ENCODE assay signal across 8 mouse cellular contexts in genomic region chr9:13300891-13301782, GRCm38 (mm10). TPM values are rescaled to one million over a fixed set of nuclear protein-coding genes. Genes with fewer than 3 reads are reported as not detected.
DNase-seq lines count a peak whose midpoint lies in the region; ATAC-seq lines count a peak whose summit lies in the region.
"Had no signal": no experiment of that assay in that cellular context is flagged by ENCODE, and none has a peak within 500 bp of the region (broad histone marks: within the 10 kb centered on the region; RNA-seq: fewer than 3 reads in every experiment).

No protein-coding gene starts in this region.

- WGBS in lung, embryonic 15.5 days, result 73% methylated on average over 9 of the region's 9 CpGs
- WGBS in forebrain, embryonic 15.5 days, result 59% methylated on average over 9 of the region's 9 CpGs
- 72% methylated on average over 9 of the region's 9 CpGs for WGBS in limb, embryonic 11.5 days
- 75% methylated on average over 9 of the region's 9 CpGs for WGBS in stomach, embryonic 15.5 days

- no peak for DNase-seq in lung, adult 18-20 months
- DNase-seq in limb, embryonic 11.5 days (ENCODE audit: low spot score), result no peak
- no peak for DNase-seq in lung, postnatal 4 days
- DNase-seq in spleen, postnatal 14 days (ENCODE audit: low spot score in 2 of 2), result no peak

- ATAC-seq in lung, embryonic 15.5 days (ENCODE audit: borderline replicate concordance, extremely low read depth, low FRiP score, low TSS enrichment), result no peak
- no peak for ATAC-seq in forebrain, embryonic 15.5 days (replicated peaks)
- ATAC-seq in limb, embryonic 11.5 days (ENCODE audit: insufficient number of reproducible peaks, low FRiP score, low TSS enrichment, low read depth), result no peak
- ATAC-seq in stomach, embryonic 15.5 days (ENCODE audit: insufficient read depth, low FRiP score, low read depth), result no peak

- H3K27me3 ChIP-seq in lung, embryonic 15.5 days, result no peaks in the 10 kb centered on the region
- H3K27me3 ChIP-seq in forebrain, embryonic 15.5 days, result no peaks in the 10 kb centered on the region
- no peaks in the 10 kb centered on the region for H3K27me3 ChIP-seq in limb, embryonic 11.5 days (ENCODE audit: control insufficient read depth, insufficient read depth, low read length)
- no peaks in the 10 kb centered on the region for H3K27me3 ChIP-seq in stomach, embryonic 15.5 days (replicated peaks)

- no peak overlapping the region for H3K27ac ChIP-seq in lung, embryonic 15.5 days
- no peak overlapping the region for H3K27ac ChIP-seq in forebrain, embryonic 15.5 days (replicated peaks)
- H3K27ac ChIP-seq in limb, embryonic 11.5 days (replicated peaks; ENCODE audit: low read depth, low read length), result no peak overlapping the region
- H3K27ac ChIP-seq in stomach, embryonic 15.5 days, result no peak overlapping the region
- H3K27ac ChIP-seq: macrophage had no signal

- H3K9me3 ChIP-seq in lung, embryonic 15.5 days, result no peaks in the 10 kb centered on the region
- H3K9me3 ChIP-seq in forebrain, embryonic 15.5 days, result no peaks in the 10 kb centered on the region
- no peaks in the 10 kb centered on the region for H3K9me3 ChIP-seq in limb, embryonic 11.5 days (ENCODE audit: control insufficient read depth, low read length)
- no peaks in the 10 kb centered on the region for H3K9me3 ChIP-seq in stomach, embryonic 15.5 days

- H3K9ac ChIP-seq in lung, embryonic 15.5 days, result no peak overlapping the region
- H3K9ac ChIP-seq in forebrain, embryonic 15.5 days (replicated peaks), result 0 out of 2 replicates have a peak overlapping the region, but pooled peaks have one; percentile 11
- H3K9ac ChIP-seq in limb, embryonic 11.5 days (ENCODE audit: low read length), result no peak overlapping the region
- H3K9ac ChIP-seq in stomach, embryonic 15.5 days, result no peak overlapping the region

- H3K4me3 ChIP-seq in lung, embryonic 15.5 days, result no peak overlapping the region
- H3K4me3 ChIP-seq in forebrain, embryonic 15.5 days, result 0 out of 2 replicates have a peak overlapping the region, but pooled peaks have one; percentile 55
- no peak overlapping the region for H3K4me3 ChIP-seq in limb, embryonic 11.5 days (ENCODE audit: low read depth, low read length)
- no peak overlapping the region for H3K4me3 ChIP-seq in stomach, embryonic 15.5 days (replicated peaks)

- H3K4me2 ChIP-seq in lung, embryonic 15.5 days, result peak overlapping the region; percentile 98
- peak overlapping the region; percentile 95 for H3K4me2 ChIP-seq in forebrain, embryonic 15.5 days (replicated peaks)
- peak overlapping the region; percentile 88; the same call in 1 of the 2 replicates for H3K4me2 ChIP-seq in limb, embryonic 11.5 days (ENCODE audit: low read depth, severe bottlenecking)
- 0 out of 2 replicates have a peak overlapping the region, but pooled peaks have one; percentile 8 for H3K4me2 ChIP-seq in stomach, embryonic 15.5 days

- H3K36me3 ChIP-seq in lung, embryonic 15.5 days, result no peaks in the 10 kb centered on the region
- no peaks in the 10 kb centered on the region for H3K36me3 ChIP-seq in forebrain, embryonic 15.5 days
- no peaks in the 10 kb centered on the region for H3K36me3 ChIP-seq in limb, embryonic 11.5 days (ENCODE audit: control insufficient read depth, insufficient read depth, low read length)
- no peaks in the 10 kb centered on the region for H3K36me3 ChIP-seq in stomach, embryonic 15.5 days

- peaks cover 54% of the 10 kb centered on the region for H3K4me1 ChIP-seq in lung, embryonic 15.5 days
- H3K4me1 ChIP-seq in forebrain, embryonic 15.5 days, result peaks cover 62% of the 10 kb centered on the region
- peaks cover 11% of the 10 kb centered on the region; the same call in 1 of the 2 replicates for H3K4me1 ChIP-seq in limb, embryonic 11.5 days (ENCODE audit: control insufficient read depth, insufficient read depth, low read length)
- peaks cover 45% of the 10 kb centered on the region for H3K4me1 ChIP-seq in stomach, embryonic 15.5 days

RNA-seq across cellular contexts. Expression of gene Maml2, which starts 3.4 kb away (rescaled TPM):
- polyA plus RNA-seq in lung, embryonic 15.5 days (2015; fragmentation: Nextera tagmentation; extraction: Ambion mirVana), result 13.3 and 14.5 TPM in 2 replicates
- polyA plus RNA-seq in forebrain, embryonic 15.5 days (2015; fragmentation: Nextera tagmentation; extraction: Ambion mirVana), result 8.1 and 9.3 TPM in 2 replicates
- polyA plus RNA-seq in limb, embryonic 11.5 days (2014; fragmentation: Nextera tagmentation; extraction: Ambion mirVana), result 9.2 and 9.3 TPM in 2 replicates
- polyA plus RNA-seq in stomach, embryonic 15.5 days (2015; fragmentation: Nextera tagmentation; extraction: Ambion mirVana), result 8.5 and 9.0 TPM in 2 replicates

RNA-seq across cellular contexts. Expression of gene Ccdc82, which starts 54.4 kb away (rescaled TPM):
- 11.4 and 13.3 TPM in 2 replicates for polyA plus RNA-seq in lung, embryonic 15.5 days (2015; fragmentation: Nextera tagmentation; extraction: Ambion mirVana)
- 10.9 and 11.0 TPM in 2 replicates for polyA plus RNA-seq in forebrain, embryonic 15.5 days (2015; fragmentation: Nextera tagmentation; extraction: Ambion mirVana)
- 5.4 and 6.0 TPM in 2 replicates for polyA plus RNA-seq in limb, embryonic 11.5 days (2014; fragmentation: Nextera tagmentation; extraction: Ambion mirVana)
- polyA plus RNA-seq in stomach, embryonic 15.5 days (2015; fragmentation: Nextera tagmentation; extraction: Ambion mirVana), result 8.6 and 10.8 TPM in 2 replicates

RNA-seq across cellular contexts. Expression of gene Jrkl, which starts 55.5 kb away (rescaled TPM):
- 10.0 and 10.1 TPM in 2 replicates for polyA plus RNA-seq in lung, embryonic 15.5 days (2015; fragmentation: Nextera tagmentation; extraction: Ambion mirVana)
- 13.2 and 13.6 TPM in 2 replicates for polyA plus RNA-seq in forebrain, embryonic 15.5 days (2015; fragmentation: Nextera tagmentation; extraction: Ambion mirVana)
- polyA plus RNA-seq in limb, embryonic 11.5 days (2014; fragmentation: Nextera tagmentation; extraction: Ambion mirVana), result 6.7 and 7.6 TPM in 2 replicates
- 10.1 and 10.5 TPM in 2 replicates for polyA plus RNA-seq in stomach, embryonic 15.5 days (2015; fragmentation: Nextera tagmentation; extraction: Ambion mirVana)

Comparison
In these comparisons a context has a peak if more than half of its experiments do, and no peak if none do; other contexts are left out.
1. H3K4me2 ChIP-seq: peak in every context shown above with its lines; median percentile 98 in lung, embryonic 15.5 days; 95 in forebrain, embryonic 15.5 days; 88 in limb, embryonic 11.5 days; 8 in stomach, embryonic 15.5 days.